Mouse (Mus musculus): ENCODE data around the gene Gm13889.

DNA sequence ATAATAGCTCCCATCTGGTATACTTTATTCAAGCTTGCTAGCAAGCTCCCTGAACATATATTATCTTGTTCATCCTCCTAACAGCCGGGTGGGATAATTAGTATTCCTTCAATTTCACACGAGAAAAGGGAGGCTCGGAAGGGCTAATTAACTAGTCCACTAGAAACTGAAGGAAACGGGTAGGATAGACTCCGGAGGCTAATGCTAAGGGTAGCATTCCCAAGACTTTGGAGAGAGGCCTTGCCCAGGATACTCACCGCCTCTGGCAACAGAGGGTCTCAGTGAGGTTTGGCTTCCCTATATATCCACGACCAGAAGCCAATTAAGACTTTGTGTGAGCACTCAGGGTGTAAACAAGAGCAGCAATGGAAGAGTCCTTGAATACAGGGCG is 779 bp upstream of the Gm13889 start:
- TF ChIP-seq CTCF (IDR thresholded peaks at IDR 0.05; ENCODE audit: low read depth, low read length) (no peak), GATA1 (IDR thresholded peaks at IDR 0.05; ENCODE audit: borderline replicate concordance, low read length) (no peak)

Measured in G1E (cell line).